Mouse (Mus musculus) cerebellum, adult 2 months (tissue): ENCODE data around the gene Acbd4. TPM values are rescaled to one million over a fixed set of nuclear protein-coding genes. Genes with fewer than 3 reads are reported as not detected.

Experiments
- DNase-seq, 2 experiments: peaks; one replicate each; pipeline ENCODE4 v3.0.0; 2021
- H3K27ac ChIP-seq: fragments of 200-500 bp; 2 replicates; pipeline ENCODE4 v1.5.1; 2012; ENCODE audit warnings: low read length, control low read depth, inconsistent platforms; ENCODE audit not compliant: insufficient read depth
- H3K27me3 ChIP-seq: fragments of 200-500 bp; 2 replicates; pipeline ENCODE4 v1.6.1; 2012; ENCODE audit warnings: inconsistent platforms, mild to moderate bottlenecking, low read length, moderate library complexity; ENCODE audit not compliant: control insufficient read depth, insufficient read depth
- H3K4me1 ChIP-seq: fragments of 200-500 bp; 2 replicates; pipeline ENCODE4 v1.6.1; 2011; ENCODE audit warnings: low read length; ENCODE audit not compliant: control insufficient read depth, insufficient read depth
- H3K4me3 ChIP-seq: fragments of 200-500 bp; replicated peaks from 2 replicates; pipeline ENCODE3; 2011; ENCODE audit warnings: mild to moderate bottlenecking, low read depth, low read length, control low read depth; ENCODE audit not compliant: insufficient read depth
- CTCF ChIP-seq: fragments of 200-500 bp; IDR thresholded peaks from 2 replicates; pipeline ENCODE4 v1.5.1; 2011; ENCODE audit warnings: low read depth, mild to moderate bottlenecking, control low read depth, low read length, moderate library complexity, borderline replicate concordance; ENCODE audit not compliant: insufficient read depth
- POLR2A ChIP-seq: fragments of 200-500 bp; IDR thresholded peaks from 2 replicates; pipeline ENCODE4 v1.6.1; 2011; ENCODE audit warnings: low read length, control low read depth, borderline replicate concordance; ENCODE audit not compliant: insufficient read depth
- WGBS: fragments of 180-500 bp; shearing (Covaris S2); methylation state at CpG from one replicate; pipeline ENCODE4 v1.1.7; 2018; 5-methylcytosine and 5-hydroxymethylcytosine counted together
- polyA plus RNA-seq: library from polyadenylated mRNA; depleted of rRNA; stranded (reverse); fragments of >200 nt; gene quantifications from 2 replicates; pipeline ENCODE4 v1.2.3, GENCODE M21; 2012; rRNA removed

Gene Acbd4
- polyA plus RNA-seq, 1 experiment = 61.5 TPM

DNA sequence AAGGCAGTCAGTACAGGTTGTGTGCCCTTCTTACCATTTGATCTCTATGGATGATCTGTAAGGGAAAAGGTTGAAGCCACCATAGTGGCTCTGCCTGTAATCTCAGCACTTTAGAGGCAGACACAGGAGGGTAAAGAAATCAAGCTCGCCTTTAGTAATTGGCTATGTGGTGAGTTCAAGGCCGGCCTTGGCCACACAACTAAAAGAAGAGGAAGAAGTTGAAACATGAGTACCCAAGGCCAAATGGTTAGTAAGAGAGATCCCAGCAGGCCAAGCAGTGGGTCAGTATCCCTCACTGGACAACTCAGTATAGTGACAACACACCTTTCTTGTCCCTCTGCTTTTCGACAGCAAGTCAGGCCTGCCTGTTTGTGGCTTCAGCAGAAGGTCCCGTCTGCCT lies 48.3 kb downstream of the Acbd4 start:
- no peaks in the 10 kb centered on the region for H3K27me3 ChIP-seq
- no peaks in the 10 kb centered on the region for H3K4me1 ChIP-seq
- no peak for DNase-seq
- no peak for TF ChIP-seq POLR2A
- TF ChIP-seq CTCF = no peak
- H3K4me3 ChIP-seq = no peak overlapping the region
- 94% methylated on average over 4 of the region's 4 CpGs for WGBS
- H3K27ac ChIP-seq = no peak overlapping the region

DNA sequence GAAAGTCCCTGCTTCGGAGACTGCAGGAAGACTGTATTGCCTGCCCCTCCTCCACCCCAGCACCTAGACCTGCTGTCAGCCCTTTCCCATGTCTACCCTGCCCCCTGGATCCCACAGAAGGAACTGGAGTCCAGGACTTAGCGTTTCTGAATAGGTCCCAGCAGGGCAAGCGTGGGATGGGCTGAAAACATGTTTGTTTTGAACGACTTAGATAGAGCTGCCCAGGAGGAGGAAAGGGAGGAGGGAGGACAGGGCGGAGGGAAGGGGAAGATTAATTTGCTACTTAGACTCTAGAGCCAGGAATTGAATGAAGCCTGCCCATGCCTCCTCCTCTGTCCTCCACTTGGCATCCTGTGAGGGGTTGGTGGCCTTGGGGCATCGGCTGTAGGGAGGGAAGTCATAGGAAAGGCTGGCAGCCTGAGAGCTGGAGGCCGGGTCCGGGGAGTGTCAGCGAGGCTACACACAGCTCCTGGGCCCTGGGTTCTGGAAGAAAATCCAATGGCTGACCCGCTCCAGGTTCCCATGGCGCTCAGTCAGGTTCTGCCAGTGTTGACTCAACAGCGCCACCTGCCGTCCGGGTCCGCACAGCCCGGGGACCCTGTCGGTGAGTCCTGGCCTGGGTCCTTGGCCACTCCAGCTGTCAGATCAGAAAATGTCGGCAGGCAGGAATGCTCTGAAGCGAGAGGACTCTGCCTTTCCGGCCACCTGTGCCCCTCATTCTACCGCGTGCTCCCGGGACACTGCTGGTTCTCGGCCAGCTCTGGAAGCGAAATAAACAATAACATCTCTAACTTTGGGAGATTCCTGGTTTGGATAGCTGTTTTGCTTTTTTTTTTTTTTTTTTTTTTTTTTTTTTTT lies 57.4 kb downstream of the Acbd4 start:
- peaks cover 6% of the 10 kb centered on the region; the same call in 1 of the 2 replicates for H3K4me1 ChIP-seq
- H3K4me3 ChIP-seq = peak overlapping the region; percentile 51
- H3K27ac ChIP-seq = peak overlapping the region; percentile 74
- peak; percentile 94 to 98 for DNase-seq
- no peaks in the 10 kb centered on the region for H3K27me3 ChIP-seq
- peak; percentile 99 for TF ChIP-seq CTCF
- 0 out of 2 replicates have a peak, but pooled peaks have one; percentile 17 for TF ChIP-seq POLR2A
- WGBS = 2% methylated on average over 25 of the region's 25 CpGs

DNA sequence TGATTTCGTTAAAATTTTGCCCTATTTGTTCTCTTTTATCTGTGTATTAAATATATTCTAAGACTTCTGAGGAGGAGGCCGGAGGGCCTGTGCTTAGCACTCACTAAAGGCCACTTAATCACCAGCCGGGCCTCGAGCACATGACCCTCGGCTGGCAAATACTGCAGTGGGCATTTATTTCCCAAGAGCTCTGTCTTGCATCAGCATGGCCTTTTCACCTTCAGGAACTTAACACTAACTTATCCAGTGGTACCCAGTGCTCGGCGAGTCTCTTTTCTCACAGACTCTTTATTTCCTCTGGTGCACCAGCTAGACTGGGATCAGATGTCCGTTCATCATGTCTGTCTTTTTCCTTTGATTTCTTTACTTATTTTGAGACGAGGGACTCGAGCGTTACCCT lies 59.3 kb downstream of the Acbd4 start:
- Histone ChIP-seq H3K27me3 (no peaks in the 10 kb centered on the region), H3K4me3 (no peak overlapping the region), H3K27ac (no peak overlapping the region), H3K4me1 (peaks cover 6% of the 10 kb centered on the region; the same call in 1 of the 2 replicates)
- no peak for DNase-seq
- TF ChIP-seq POLR2A (no peak), CTCF (no peak)
- 94% methylated on average over 11 of the region's 11 CpGs for WGBS

DNA sequence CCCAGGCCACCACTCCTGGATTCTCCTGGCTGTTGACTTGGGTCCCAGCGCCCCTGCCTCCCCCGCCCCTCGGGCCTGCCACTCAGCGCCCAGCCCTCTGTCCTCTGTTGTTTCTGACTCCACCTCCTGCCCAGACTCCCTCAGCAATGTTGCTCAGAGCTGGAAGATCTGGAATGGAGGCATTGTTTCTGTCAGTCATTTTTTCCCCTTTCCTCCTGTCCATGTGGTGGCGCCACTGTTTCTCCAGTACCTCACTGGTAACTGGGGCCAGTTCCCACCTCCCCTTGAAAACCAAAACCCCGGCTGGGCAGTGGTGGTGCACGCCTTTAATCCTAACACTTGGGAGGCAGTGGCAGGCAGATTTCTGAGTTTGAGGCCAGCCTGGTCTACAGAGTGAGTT lies 60.0 kb downstream of the Acbd4 start:
- DNase-seq = no peak
- Histone ChIP-seq H3K27me3 (no peaks in the 10 kb centered on the region), H3K4me3 (no peak overlapping the region), H3K27ac (no peak overlapping the region), H3K4me1 (peaks cover 6% of the 10 kb centered on the region; the same call in 1 of the 2 replicates)
- no peak for TF ChIP-seq POLR2A
- no peak for TF ChIP-seq CTCF
- 72% methylated on average over 7 of the region's 7 CpGs for WGBS

Other genes starting within 250 kb of the Acbd4 start
- 89.9 and 102 TPM in 2 replicates for gene Eftud2, start 220.7 kb upstream of the Acbd4 start, polyA plus RNA-seq
- gene Ccdc103, start 220.5 kb upstream of the Acbd4 start, polyA plus RNA-seq = 0.57 and 0.65 TPM in 2 replicates
- gene Fam187a, start 216.5 kb upstream of the Acbd4 start, polyA plus RNA-seq = not detected in 2 replicates
- 207 and 211 TPM in 2 replicates for gene Gfap, start 200.8 kb upstream of the Acbd4 start, polyA plus RNA-seq
- 0.05 and 0.10 TPM in 2 replicates for gene Kif18b, start 176.6 kb upstream of the Acbd4 start, polyA plus RNA-seq
- 16.7 and 19.2 TPM in 2 replicates for gene C1ql1, start 155.0 kb upstream of the Acbd4 start, polyA plus RNA-seq
- 58.8 and 63.2 TPM in 2 replicates for gene Nmt1, start 73.5 kb upstream of the Acbd4 start, polyA plus RNA-seq
- gene Dcakd, start 73.3 kb upstream of the Acbd4 start, polyA plus RNA-seq = 58.3 and 63.6 TPM in 2 replicates
- gene Plcd3, start within 50 bp of the Acbd4 start, polyA plus RNA-seq = 11.8 and 13.1 TPM in 2 replicates
- 25.5 and 28.8 TPM in 2 replicates for gene Hexim1, start 14.5 kb downstream of the Acbd4 start, polyA plus RNA-seq
- gene Hexim2, start 30.7 kb downstream of the Acbd4 start, polyA plus RNA-seq = 20.9 and 23.0 TPM in 2 replicates
- 63.7 and 71.1 TPM in 2 replicates for gene Fmnl1, start 69.4 kb downstream of the Acbd4 start, polyA plus RNA-seq
- 9.4 and 10.0 TPM in 2 replicates for gene 1700023F06Rik, start 106.9 kb downstream of the Acbd4 start, polyA plus RNA-seq
- 2.7 and 3.2 TPM in 2 replicates for gene Spata32, start 116.8 kb downstream of the Acbd4 start, polyA plus RNA-seq
- gene Map3k14, start 165.8 kb downstream of the Acbd4 start, polyA plus RNA-seq = 6.0 and 6.1 TPM in 2 replicates